Mouse (Mus musculus): ENCODE measurements around the gene Sspo. TPM values are rescaled to one million over a fixed set of nuclear protein-coding genes. Genes with fewer than 3 reads are reported as not detected.

Gene Sspo
- polyA plus RNA-seq (2016; fragmentation: Nextera tagmentation; extraction: Ambion mirVana) = 0.07 and 0.21 TPM in 2 replicates

GRCm38 (mm10) chr6:48447929-48448328 lies at the start of gene Sspo:
Gene Sspo (plus strand): TSS chr6:48448229.
- Histone ChIP-seq H3K4me3 (no peak within 1 kb of the TSS), H3K9me3 (replicated peaks) (no peaks in the 10 kb centered on the region), H3K27ac (replicated peaks) (no peak within 1 kb of the TSS; the same call in 1 of the 2 replicates), H3K27me3 (ENCODE audit: low read depth, poor library complexity, severe bottlenecking) (peaks cover 18% of the 10 kb centered on the region; the same call in 1 of the 2 replicates), H3K36me3 (no peaks in the 10 kb centered on the region), H3K4me1 (peaks cover 41% of the 10 kb centered on the region)
- DNase-seq (ENCODE audit: low spot score) = no peak
- 79% methylated on average over 1 of the region's 1 CpGs for WGBS

- Histone ChIP-seq H3K27ac (replicated peaks) (no peak overlapping the region), H3K27me3 (ENCODE audit: low read depth, poor library complexity, severe bottlenecking) (no peaks in the 10 kb centered on the region), H3K4me3 (no peak overlapping the region), H3K36me3 (peaks cover 23% of the 10 kb centered on the region), H3K9me3 (replicated peaks) (no peaks in the 10 kb centered on the region), H3K4me1 (peaks cover 24% of the 10 kb centered on the region)
- peak; percentile 2 for DNase-seq (ENCODE audit: low spot score)
- 94% methylated on average over 5 of the region's 5 CpGs for WGBS
Observed at GRCm38 (mm10) chr6:48399906-48400305, 48.1 kb upstream of the Sspo start.

- Histone ChIP-seq H3K4me3 (no peak overlapping the region), H3K4me1 (no peaks in the 10 kb centered on the region), H3K27me3 (ENCODE audit: low read depth, poor library complexity, severe bottlenecking) (no peaks in the 10 kb centered on the region), H3K27ac (replicated peaks) (no peak overlapping the region), H3K36me3 (peaks cover 64% of the 10 kb centered on the region), H3K9me3 (replicated peaks) (no peaks in the 10 kb centered on the region)
- WGBS = 94% methylated on average over 5 of the region's 5 CpGs
- peak; percentile 5 for DNase-seq (ENCODE audit: low spot score)
Observed at GRCm38 (mm10) chr6:48404071-48404470, 44.0 kb upstream of the Sspo start.

GRCm38 (mm10) chr6:48409726-48410343 lies 38.2 kb upstream of the Sspo start:
- H3K4me1 ChIP-seq = no peaks in the 10 kb centered on the region
- no peaks in the 10 kb centered on the region for H3K9me3 ChIP-seq (replicated peaks)
- peak; percentile 5 for DNase-seq (ENCODE audit: low spot score)
- no peaks in the 10 kb centered on the region for H3K27me3 ChIP-seq (ENCODE audit: low read depth, poor library complexity, severe bottlenecking)
- H3K4me3 ChIP-seq = no peak overlapping the region
- peaks cover 100% of the 10 kb centered on the region for H3K36me3 ChIP-seq
- WGBS = 93% methylated on average over 4 of the region's 4 CpGs
- H3K27ac ChIP-seq (replicated peaks) = no peak overlapping the region

GRCm38 (mm10) chr6:48410551-48410950 lies 37.5 kb upstream of the Sspo start:
- no peaks in the 10 kb centered on the region for H3K9me3 ChIP-seq (replicated peaks)
- 89% methylated on average over 3 of the region's 3 CpGs for WGBS
- DNase-seq (ENCODE audit: low spot score) = no peak
- no peaks in the 10 kb centered on the region for H3K27me3 ChIP-seq (ENCODE audit: low read depth, poor library complexity, severe bottlenecking)
- peaks cover 100% of the 10 kb centered on the region for H3K36me3 ChIP-seq
- H3K4me3 ChIP-seq = no peak overlapping the region
- no peak overlapping the region for H3K27ac ChIP-seq (replicated peaks)
- H3K4me1 ChIP-seq = no peaks in the 10 kb centered on the region

GRCm38 (mm10) chr6:48411193-48412092 lies 36.6 kb upstream of the Sspo start:
- no peak overlapping the region for H3K4me3 ChIP-seq
- no peaks in the 10 kb centered on the region for H3K27me3 ChIP-seq (ENCODE audit: low read depth, poor library complexity, severe bottlenecking)
- no peak for DNase-seq (ENCODE audit: low spot score)
- 89% methylated on average over 6 of the region's 6 CpGs for WGBS
- H3K36me3 ChIP-seq = peaks cover 100% of the 10 kb centered on the region
- H3K27ac ChIP-seq (replicated peaks) = no peak overlapping the region
- no peaks in the 10 kb centered on the region for H3K9me3 ChIP-seq (replicated peaks)
- H3K4me1 ChIP-seq = no peaks in the 10 kb centered on the region

GRCm38 (mm10) chr6:48412147-48412546 lies 35.9 kb upstream of the Sspo start:
- H3K27me3 ChIP-seq (ENCODE audit: low read depth, poor library complexity, severe bottlenecking) = no peaks in the 10 kb centered on the region
- no peaks in the 10 kb centered on the region for H3K4me1 ChIP-seq
- H3K36me3 ChIP-seq = peaks cover 100% of the 10 kb centered on the region
- H3K9me3 ChIP-seq (replicated peaks) = no peaks in the 10 kb centered on the region
- H3K27ac ChIP-seq (replicated peaks) = no peak overlapping the region
- 93% methylated on average over 4 of the region's 4 CpGs for WGBS
- no peak overlapping the region for H3K4me3 ChIP-seq
- no peak for DNase-seq (ENCODE audit: low spot score)

- no peaks in the 10 kb centered on the region for H3K9me3 ChIP-seq (replicated peaks)
- peaks cover 100% of the 10 kb centered on the region for H3K36me3 ChIP-seq
- no peak overlapping the region for H3K4me3 ChIP-seq
- H3K27me3 ChIP-seq (ENCODE audit: low read depth, poor library complexity, severe bottlenecking) = no peaks in the 10 kb centered on the region
- H3K4me1 ChIP-seq = no peaks in the 10 kb centered on the region
- no peak for DNase-seq (ENCODE audit: low spot score)
- no peak overlapping the region for H3K27ac ChIP-seq (replicated peaks)
- WGBS = 91% methylated on average over 3 of the region's 3 CpGs
Observed at GRCm38 (mm10) chr6:48412662-48413061, 35.4 kb upstream of the Sspo start.

GRCm38 (mm10) chr6:48413081-48413480 lies 34.9 kb upstream of the Sspo start:
- no peak overlapping the region for H3K4me3 ChIP-seq
- no peak for DNase-seq (ENCODE audit: low spot score)
- WGBS = 91% methylated on average over 10 of the region's 10 CpGs
- H3K9me3 ChIP-seq (replicated peaks) = no peaks in the 10 kb centered on the region
- no peak overlapping the region for H3K27ac ChIP-seq (replicated peaks)
- no peaks in the 10 kb centered on the region for H3K27me3 ChIP-seq (ENCODE audit: low read depth, poor library complexity, severe bottlenecking)
- peaks cover 100% of the 10 kb centered on the region for H3K36me3 ChIP-seq
- H3K4me1 ChIP-seq = no peaks in the 10 kb centered on the region

- Histone ChIP-seq H3K36me3 (peaks cover 92% of the 10 kb centered on the region), H3K27me3 (ENCODE audit: low read depth, poor library complexity, severe bottlenecking) (no peaks in the 10 kb centered on the region), H3K27ac (replicated peaks) (no peak overlapping the region), H3K4me1 (no peaks in the 10 kb centered on the region), H3K4me3 (no peak overlapping the region), H3K9me3 (replicated peaks) (no peaks in the 10 kb centered on the region)
- 87% methylated on average over 1 of the region's 1 CpGs for WGBS
- DNase-seq (ENCODE audit: low spot score) = no peak
Observed at GRCm38 (mm10) chr6:48414886-48415285, 33.1 kb upstream of the Sspo start.

- DNase-seq (ENCODE audit: low spot score) = no peak
- H3K36me3 ChIP-seq = peaks cover 84% of the 10 kb centered on the region
- H3K4me1 ChIP-seq = peaks cover 3% of the 10 kb centered on the region; the same call in 1 of the 2 replicates
- no peak overlapping the region for H3K27ac ChIP-seq (replicated peaks)
- H3K4me3 ChIP-seq = no peak overlapping the region
- WGBS = 91% methylated on average over 7 of the region's 7 CpGs
- H3K27me3 ChIP-seq (ENCODE audit: low read depth, poor library complexity, severe bottlenecking) = no peaks in the 10 kb centered on the region
- H3K9me3 ChIP-seq (replicated peaks) = no peaks in the 10 kb centered on the region
Observed at GRCm38 (mm10) chr6:48415636-48416035, 32.4 kb upstream of the Sspo start.

GRCm38 (mm10) chr6:48416486-48416885 lies 31.5 kb upstream of the Sspo start:
- no peak overlapping the region for H3K4me3 ChIP-seq
- 90% methylated on average over 2 of the region's 2 CpGs for WGBS
- no peaks in the 10 kb centered on the region for H3K9me3 ChIP-seq (replicated peaks)
- H3K27ac ChIP-seq (replicated peaks) = no peak overlapping the region
- no peak for DNase-seq (ENCODE audit: low spot score)
- peaks cover 76% of the 10 kb centered on the region for H3K36me3 ChIP-seq
- no peaks in the 10 kb centered on the region for H3K27me3 ChIP-seq (ENCODE audit: low read depth, poor library complexity, severe bottlenecking)
- H3K4me1 ChIP-seq = peaks cover 10% of the 10 kb centered on the region; the same call in 1 of the 2 replicates

GRCm38 (mm10) chr6:48420647-48421046 lies 27.4 kb upstream of the Sspo start:
- Histone ChIP-seq H3K27me3 (ENCODE audit: low read depth, poor library complexity, severe bottlenecking) (no peaks in the 10 kb centered on the region), H3K4me3 (no peak overlapping the region), H3K27ac (replicated peaks) (no peak overlapping the region), H3K4me1 (peaks cover 10% of the 10 kb centered on the region; the same call in 1 of the 2 replicates), H3K36me3 (peaks cover 34% of the 10 kb centered on the region), H3K9me3 (replicated peaks) (no peaks in the 10 kb centered on the region)
- no peak for DNase-seq (ENCODE audit: low spot score)
- WGBS = 36% methylated on average over 2 of the region's 2 CpGs

All from midbrain, embryonic 10.5 days (tissue).